Mouse (Mus musculus) neural tube, embryonic 15.5 days (tissue): ENCODE data around the gene Tmem150c. TPM values are rescaled to one million over a fixed set of nuclear protein-coding genes. Genes with fewer than 3 reads are reported as not detected.

Experiments used
- ATAC-seq: fragments of 200-750 bp; cut with Nextera tagmentation; 2 replicates; pipeline ENCODE4 v1.8.0; 2017; ENCODE audit warnings: mild to moderate bottlenecking, moderate TSS enrichment, moderate library complexity; ENCODE audit not compliant: low FRiP score
- H3K27ac ChIP-seq: fragments of 300-500 bp; sonication (generic); replicated peaks from 2 replicates; pipeline ENCODE4 v1.5.1; 2015; ENCODE audit warnings: mild to moderate bottlenecking, inconsistent platforms
- H3K27me3 ChIP-seq: fragments of 300-500 bp; sonication (generic); replicated peaks from 2 replicates; pipeline ENCODE4 v1.6.1; 2015; ENCODE audit warnings: inconsistent platforms
- H3K36me3 ChIP-seq: fragments of 300-500 bp; sonication (generic); 2 replicates; pipeline ENCODE4 v1.6.1; 2015; ENCODE audit warnings: inconsistent platforms
- H3K4me1 ChIP-seq: fragments of 300-500 bp; sonication (generic); 2 replicates; pipeline ENCODE4 v1.6.1; 2015; ENCODE audit warnings: inconsistent platforms
- H3K4me2 ChIP-seq: fragments of 300-500 bp; sonication (generic); 2 replicates; pipeline ENCODE4 v1.6.1; 2015; ENCODE audit warnings: inconsistent platforms, mild to moderate bottlenecking, moderate library complexity
- H3K4me3 ChIP-seq: fragments of 300-500 bp; sonication (generic); replicated peaks from 2 replicates; pipeline ENCODE4 v1.5.1; 2015; ENCODE audit warnings: mild to moderate bottlenecking, inconsistent platforms
- H3K9ac ChIP-seq: fragments of 300-500 bp; sonication (generic); replicated peaks from 2 replicates; pipeline ENCODE4 v1.6.1; 2015; ENCODE audit warnings: mild to moderate bottlenecking, inconsistent platforms
- H3K9me3 ChIP-seq: fragments of 300-500 bp; sonication (generic); replicated peaks from 2 replicates; pipeline ENCODE4 v1.6.1; 2016; ENCODE audit warnings: inconsistent platforms
- WGBS: fragments of 180-500 bp; shearing (Covaris S2); methylation state at CpG from one replicate; pipeline ENCODE4 v1.1.7; 2015; ENCODE audit warnings: mixed read lengths; 5-methylcytosine and 5-hydroxymethylcytosine counted together
- polyA plus RNA-seq: library from polyadenylated mRNA; unstranded; fragments of >200 nt; fragmentation: Nextera tagmentation; extraction: Ambion mirVana; gene quantifications from 2 replicates; pipeline ENCODE4 v1.2.1, GENCODE M21; 2015

Gene Tmem150c
- polyA plus RNA-seq: 29.1 and 35.0 TPM in 2 replicates

- Histone ChIP-seq H3K4me3 (peak within 1 kb of the TSS; percentile 86), H3K9ac (peak within 1 kb of the TSS; percentile 79), H3K36me3 (no peaks in the 10 kb centered on the region), H3K4me2 (peak within 1 kb of the TSS; percentile 93), H3K9me3 (no peaks in the 10 kb centered on the region), H3K4me1 (peaks cover 19% of the 10 kb centered on the region), H3K27ac (peak within 1 kb of the TSS; percentile 73), H3K27me3 (no peaks in the 10 kb centered on the region)
- peak; percentile 29; the same call in 1 of the 2 replicates for ATAC-seq
- WGBS: 6% methylated on average over 6 of the region's 6 CpGs
Observed at GRCm38 (mm10) chr5:100159638-100159973, at the start of gene Tmem150c. TSS of gene Tmem150c (minus strand) at chr5:100159808.

GRCm38 (mm10) chr5:100209093-100209492 lies 49.5 kb upstream of the Tmem150c start:
- no peak for ATAC-seq
- H3K4me3 ChIP-seq: no peak overlapping the region
- no peaks in the 10 kb centered on the region for H3K36me3 ChIP-seq
- H3K4me1 ChIP-seq: no peaks in the 10 kb centered on the region
- no peaks in the 10 kb centered on the region for H3K9me3 ChIP-seq
- WGBS: 68% methylated on average over 7 of the region's 7 CpGs
- no peak overlapping the region for H3K9ac ChIP-seq
- no peaks in the 10 kb centered on the region for H3K27me3 ChIP-seq
- no peak overlapping the region for H3K4me2 ChIP-seq
- no peak overlapping the region for H3K27ac ChIP-seq

DNA sequence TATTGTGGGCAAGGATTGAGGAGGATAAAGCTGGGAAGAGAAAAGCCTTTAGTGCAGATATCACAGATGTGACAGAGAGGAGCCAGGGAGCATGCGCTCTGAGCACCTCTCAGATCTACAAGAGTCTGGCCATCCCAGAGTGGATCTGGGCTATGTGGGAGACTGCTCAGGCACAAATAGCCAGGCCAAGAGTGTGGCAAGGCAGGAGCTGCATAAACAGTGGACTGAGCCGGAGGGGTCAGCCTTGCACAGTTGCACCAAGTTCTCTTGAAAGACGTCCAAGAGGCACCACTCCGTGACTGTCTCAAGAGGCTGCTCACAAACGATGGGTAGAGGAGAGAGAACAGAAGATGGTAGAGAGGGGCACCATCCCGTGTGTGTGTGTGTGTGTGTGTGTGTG lies 47.1 kb upstream of the Tmem150c start:
- no peaks in the 10 kb centered on the region for H3K27me3 ChIP-seq
- H3K27ac ChIP-seq: no peak overlapping the region
- no peak for ATAC-seq
- H3K9ac ChIP-seq: no peak overlapping the region
- no peak overlapping the region for H3K4me3 ChIP-seq
- H3K36me3 ChIP-seq: no peaks in the 10 kb centered on the region
- no peaks in the 10 kb centered on the region for H3K9me3 ChIP-seq
- H3K4me1 ChIP-seq: no peaks in the 10 kb centered on the region
- H3K4me2 ChIP-seq: no peak overlapping the region
- 82% methylated on average over 6 of the region's 6 CpGs for WGBS

- H3K27me3 ChIP-seq: no peaks in the 10 kb centered on the region
- no peak for ATAC-seq
- WGBS: 88% methylated on average over 9 of the region's 9 CpGs
Observed at GRCm38 (mm10) chr5:100205519-100206189, 46.0 kb upstream of the Tmem150c start.

DNA sequence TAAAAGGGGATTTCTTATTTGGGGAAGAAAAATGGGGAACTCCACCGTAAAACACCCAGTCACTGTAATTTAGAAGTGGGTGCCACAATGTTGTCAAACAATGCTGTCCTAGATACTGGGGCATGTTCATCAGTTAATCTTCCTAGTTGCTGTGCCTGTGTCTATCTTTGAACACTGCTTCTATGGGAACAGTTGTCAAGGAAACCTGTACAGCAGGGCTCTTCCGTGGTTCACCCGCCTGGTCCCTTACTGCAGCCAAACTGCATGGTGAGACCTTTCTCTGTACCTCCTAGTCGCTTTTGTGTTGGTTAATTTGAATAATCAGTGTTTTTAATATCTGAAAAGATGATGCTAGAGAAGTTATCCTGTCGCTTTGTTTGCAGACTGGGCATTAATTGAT lies 41.2 kb upstream of the Tmem150c start:
- WGBS: 32% methylated on average over 5 of the region's 5 CpGs
- H3K4me1 ChIP-seq: peaks cover 32% of the 10 kb centered on the region
- peak overlapping the region; percentile 45; the same call in 1 of the 2 replicates for H3K27ac ChIP-seq
- no peak overlapping the region for H3K9ac ChIP-seq
- H3K27me3 ChIP-seq: no peaks in the 10 kb centered on the region
- no peaks in the 10 kb centered on the region for H3K9me3 ChIP-seq
- H3K4me3 ChIP-seq: no peak overlapping the region
- no peak overlapping the region for H3K4me2 ChIP-seq
- peak; percentile 75; the same call in 1 of the 2 replicates for ATAC-seq
- no peaks in the 10 kb centered on the region for H3K36me3 ChIP-seq

More at GRCm38 (mm10) chr5:100205519-100206189, 46.0 kb upstream of the Tmem150c start:
- H3K27ac ChIP-seq: no peak overlapping the region
- H3K4me3 ChIP-seq: no peak overlapping the region
- no peaks in the 10 kb centered on the region for H3K9me3 ChIP-seq
- no peak overlapping the region for H3K9ac ChIP-seq
- no peaks in the 10 kb centered on the region for H3K36me3 ChIP-seq
- no peak overlapping the region for H3K4me2 ChIP-seq
- H3K4me1 ChIP-seq: peaks cover 7% of the 10 kb centered on the region

DNA sequence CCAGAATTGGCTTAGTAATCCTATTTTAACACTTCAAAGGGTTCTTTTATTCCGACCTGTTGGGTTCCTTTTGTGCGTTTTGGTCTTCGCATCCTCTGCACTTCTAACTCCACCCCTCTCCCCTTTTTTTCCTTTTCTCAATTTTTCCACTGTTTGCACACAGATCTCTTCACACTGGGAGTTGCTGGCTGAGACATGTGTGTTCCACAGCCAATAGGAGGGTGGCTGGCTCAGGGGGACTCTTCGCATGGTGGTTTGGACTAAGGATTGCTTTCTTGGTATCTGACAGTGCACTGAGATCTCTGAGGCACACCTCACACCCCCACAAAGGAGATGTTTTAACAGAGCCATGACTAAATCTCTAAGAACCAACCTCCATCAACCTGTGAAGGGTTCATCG lies 40.7 kb upstream of the Tmem150c start:
- Histone ChIP-seq H3K4me3 (no peak overlapping the region), H3K27ac (peak overlapping the region; percentile 33; the same call in 1 of the 2 replicates), H3K27me3 (no peaks in the 10 kb centered on the region), H3K9ac (no peak overlapping the region), H3K4me1 (peaks cover 32% of the 10 kb centered on the region), H3K36me3 (no peaks in the 10 kb centered on the region), H3K4me2 (no peak overlapping the region), H3K9me3 (no peaks in the 10 kb centered on the region)
- ATAC-seq: peak; percentile 60; the same call in 1 of the 2 replicates
- WGBS: 47% methylated on average over 5 of the region's 5 CpGs

- Histone ChIP-seq H3K4me1 (peaks cover 32% of the 10 kb centered on the region), H3K9me3 (no peaks in the 10 kb centered on the region), H3K27ac (no peak overlapping the region), H3K27me3 (no peaks in the 10 kb centered on the region), H3K4me3 (no peak overlapping the region), H3K36me3 (no peaks in the 10 kb centered on the region), H3K9ac (no peak overlapping the region), H3K4me2 (no peak overlapping the region)
- ATAC-seq: no peak
- WGBS: 69% methylated on average over 7 of the region's 7 CpGs
Observed at GRCm38 (mm10) chr5:100199092-100199853, 39.7 kb upstream of the Tmem150c start.

DNA sequence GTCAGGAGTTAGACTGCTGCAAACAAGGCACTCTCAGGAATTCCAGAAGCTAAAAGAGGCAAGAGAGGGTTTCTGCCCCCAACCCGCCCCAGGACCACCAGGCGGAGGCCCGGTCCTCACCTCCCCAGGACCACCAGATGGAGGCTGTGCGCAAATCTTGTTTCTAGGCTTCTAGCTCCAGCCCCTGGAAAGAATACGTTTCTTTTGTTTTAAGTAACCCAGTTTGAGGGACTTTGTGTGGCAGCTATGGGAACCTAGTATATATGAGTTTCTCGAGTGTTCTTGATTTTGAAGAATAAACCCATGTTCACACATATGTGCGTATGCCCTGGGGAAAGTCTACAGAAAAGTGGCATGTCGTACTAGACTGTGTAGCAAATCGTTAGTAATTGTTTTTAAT lies 37.9 kb upstream of the Tmem150c start:
- Histone ChIP-seq H3K36me3 (no peaks in the 10 kb centered on the region), H3K9me3 (no peaks in the 10 kb centered on the region), H3K4me3 (no peak overlapping the region), H3K27ac (no peak overlapping the region), H3K4me2 (no peak overlapping the region), H3K9ac (no peak overlapping the region), H3K27me3 (no peaks in the 10 kb centered on the region), H3K4me1 (peaks cover 32% of the 10 kb centered on the region)
- 63% methylated on average over 9 of the region's 9 CpGs for WGBS
- ATAC-seq: no peak

GRCm38 (mm10) chr5:100196854-100197431 lies 37.3 kb upstream of the Tmem150c start:
- H3K27ac ChIP-seq: no peak overlapping the region
- ATAC-seq: 0 out of 2 replicates have a peak, but pooled peaks have one; percentile 39

GRCm38 (mm10) chr5:100196397-100196796 lies 36.8 kb upstream of the Tmem150c start:
- H3K36me3 ChIP-seq: no peaks in the 10 kb centered on the region
- no peaks in the 10 kb centered on the region for H3K9me3 ChIP-seq
- no peak overlapping the region for H3K4me2 ChIP-seq
- H3K9ac ChIP-seq: no peak overlapping the region; the same call in 1 of the 2 replicates
- no peak overlapping the region for H3K27ac ChIP-seq
- H3K4me1 ChIP-seq: peaks cover 32% of the 10 kb centered on the region
- no peak for ATAC-seq
- H3K4me3 ChIP-seq: no peak overlapping the region
- H3K27me3 ChIP-seq: no peaks in the 10 kb centered on the region
- WGBS: 67% methylated on average over 9 of the region's 9 CpGs

More at GRCm38 (mm10) chr5:100196854-100197431, 37.3 kb upstream of the Tmem150c start:
- WGBS: 44% methylated on average over 15 of the region's 15 CpGs
- Histone ChIP-seq H3K9ac (no peak overlapping the region), H3K9me3 (no peaks in the 10 kb centered on the region), H3K4me1 (peaks cover 32% of the 10 kb centered on the region), H3K4me3 (no peak overlapping the region), H3K36me3 (no peaks in the 10 kb centered on the region), H3K4me2 (peak overlapping the region; percentile 7; the same call in 1 of the 2 replicates), H3K27me3 (no peaks in the 10 kb centered on the region)

DNA sequence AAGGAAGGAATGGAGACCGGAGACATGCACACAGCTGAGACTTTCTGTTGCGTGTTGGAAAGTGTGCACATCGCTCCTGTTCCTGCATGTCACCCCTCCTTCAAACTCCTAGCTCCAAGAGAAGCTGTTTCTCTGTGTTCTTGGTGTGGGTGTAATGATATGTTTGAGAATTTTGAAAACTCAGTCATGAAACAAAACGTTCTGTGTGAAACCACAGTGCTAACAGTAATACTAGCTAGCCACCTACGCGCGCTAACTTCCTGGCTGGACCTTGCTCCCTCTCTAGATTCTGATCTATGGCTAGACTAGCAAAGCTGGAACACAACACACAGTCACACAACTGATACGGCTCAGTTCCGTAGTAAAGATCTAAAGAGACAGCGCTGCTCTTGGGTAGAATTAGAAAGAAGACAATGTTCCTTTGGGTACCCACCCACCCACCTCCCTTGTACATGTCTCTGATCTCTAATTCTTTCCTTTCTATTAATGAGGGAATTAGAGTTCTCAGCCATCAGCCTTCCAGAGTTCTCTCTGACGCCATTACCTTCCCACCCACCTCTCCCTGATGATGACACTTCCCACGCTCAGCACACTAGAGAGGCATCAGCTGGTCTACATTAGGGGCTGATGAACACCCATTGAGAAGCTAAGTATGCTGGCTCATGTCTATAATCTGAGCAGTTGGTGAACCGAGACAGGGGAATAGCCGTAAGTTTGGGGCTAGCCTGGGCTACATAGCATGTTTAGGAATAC lies 32.0 kb upstream of the Tmem150c start:
- Histone ChIP-seq H3K27ac (no peak overlapping the region), H3K27me3 (no peaks in the 10 kb centered on the region), H3K4me1 (peaks cover 7% of the 10 kb centered on the region), H3K36me3 (no peaks in the 10 kb centered on the region), H3K4me3 (no peak overlapping the region), H3K9ac (no peak overlapping the region), H3K9me3 (no peaks in the 10 kb centered on the region), H3K4me2 (no peak overlapping the region)
- no peak for ATAC-seq
- WGBS: 92% methylated on average over 14 of the region's 14 CpGs
